Mouse (Mus musculus): ENCODE measurements at regions not wholly inside any gene's neighbourhood (a gene's known extent, or its start where the extent isn't known, plus 50 kb on each side); places are given as distances from the start of the nearest gene placed in this dataset.

- ATAC-seq: no peak
- no peak for TF ChIP-seq CTCF (IDR thresholded peaks at IDR 0.05; ENCODE audit: low read depth)
These were observed 161.6 kb upstream of the Igf1 start for GRCm38 (mm10) chr10:87696485-87696884.

GRCm38 (mm10) chr10:87711209-87711608 is 146.9 kb upstream of the Igf1 start:
- TF ChIP-seq CTCF (IDR thresholded peaks at IDR 0.05; ENCODE audit: low read depth): no peak
- Histone ChIP-seq H3K27ac (ENCODE audit: low read depth, low read length) (no peak overlapping the region), H3K4me3 (ENCODE audit: low read depth, low read length) (no peak overlapping the region), H3K9me3 (ENCODE audit: low read length) (no peaks in the 10 kb centered on the region), H3K36me3 (ENCODE audit: insufficient read depth) (no peaks in the 10 kb centered on the region), H3K9ac (no peak overlapping the region), H3K4me1 (ENCODE audit: insufficient read depth) (no peaks in the 10 kb centered on the region), H3K27me3 (ENCODE audit: insufficient read depth, low read length) (no peaks in the 10 kb centered on the region), H3K4me2 (ENCODE audit: low read depth) (no peak overlapping the region)
- WGBS: 89% methylated on average over 4 of the region's 4 CpGs
- no peak for ATAC-seq
- no peak for DNase-seq

More at GRCm38 (mm10) chr10:87696485-87696884, 161.6 kb upstream of the Igf1 start:
- Histone ChIP-seq H3K9me3 (ENCODE audit: low read length) (no peaks in the 10 kb centered on the region), H3K36me3 (ENCODE audit: insufficient read depth) (no peaks in the 10 kb centered on the region), H3K27me3 (ENCODE audit: insufficient read depth, low read length) (no peaks in the 10 kb centered on the region), H3K4me2 (ENCODE audit: low read depth) (no peak overlapping the region), H3K4me1 (ENCODE audit: insufficient read depth) (no peaks in the 10 kb centered on the region), H3K4me3 (ENCODE audit: low read depth, low read length) (no peak overlapping the region), H3K27ac (ENCODE audit: low read depth, low read length) (no peak overlapping the region), H3K9ac (no peak overlapping the region)
- WGBS: 81% methylated on average over 4 of the region's 4 CpGs
- DNase-seq: no peak

GRCm38 (mm10) chr10:87711798-87712197 is 146.3 kb upstream of the Igf1 start:
- WGBS: 54% methylated on average over 3 of the region's 3 CpGs
- ATAC-seq (no peak), DNase-seq (no peak)

GRCm38 (mm10) chr10:87715874-87716600 is 142.0 kb upstream of the Igf1 start:
- Histone ChIP-seq H3K27ac (ENCODE audit: low read depth, low read length) (no peak overlapping the region), H3K4me3 (ENCODE audit: low read depth, low read length) (no peak overlapping the region), H3K4me1 (ENCODE audit: insufficient read depth) (no peaks in the 10 kb centered on the region), H3K4me2 (ENCODE audit: low read depth) (no peak overlapping the region), H3K9me3 (ENCODE audit: low read length) (no peaks in the 10 kb centered on the region), H3K27me3 (ENCODE audit: insufficient read depth, low read length) (no peaks in the 10 kb centered on the region), H3K9ac (no peak overlapping the region), H3K36me3 (ENCODE audit: insufficient read depth) (no peaks in the 10 kb centered on the region)
- WGBS: 84% methylated on average over 6 of the region's 6 CpGs
- DNase-seq (no peak), ATAC-seq (no peak)
- no peak for TF ChIP-seq CTCF (IDR thresholded peaks at IDR 0.05; ENCODE audit: low read depth)

More at GRCm38 (mm10) chr10:87711798-87712197, 146.3 kb upstream of the Igf1 start:
- no peaks in the 10 kb centered on the region for H3K27me3 ChIP-seq (ENCODE audit: insufficient read depth, low read length)
- H3K9me3 ChIP-seq (ENCODE audit: low read length): no peaks in the 10 kb centered on the region
- no peaks in the 10 kb centered on the region for H3K36me3 ChIP-seq (ENCODE audit: insufficient read depth)
- H3K27ac ChIP-seq (ENCODE audit: low read depth, low read length): no peak overlapping the region
- no peak overlapping the region for H3K9ac ChIP-seq
- no peak for TF ChIP-seq CTCF (IDR thresholded peaks at IDR 0.05; ENCODE audit: low read depth)
- no peak overlapping the region for H3K4me2 ChIP-seq (ENCODE audit: low read depth)
- H3K4me1 ChIP-seq (ENCODE audit: insufficient read depth): no peaks in the 10 kb centered on the region
- H3K4me3 ChIP-seq (ENCODE audit: low read depth, low read length): no peak overlapping the region

- no peaks in the 10 kb centered on the region for H3K27me3 ChIP-seq (ENCODE audit: insufficient read depth, low read length)
- H3K4me1 ChIP-seq (ENCODE audit: insufficient read depth): no peaks in the 10 kb centered on the region
- TF ChIP-seq CTCF (IDR thresholded peaks at IDR 0.05; ENCODE audit: low read depth): no peak
- no peak overlapping the region for H3K4me3 ChIP-seq (ENCODE audit: low read depth, low read length)
- H3K36me3 ChIP-seq (ENCODE audit: insufficient read depth): no peaks in the 10 kb centered on the region
- H3K9ac ChIP-seq: no peak overlapping the region
- no peaks in the 10 kb centered on the region for H3K9me3 ChIP-seq (ENCODE audit: low read length)
- H3K27ac ChIP-seq (ENCODE audit: low read depth, low read length): no peak overlapping the region
- DNase-seq (no peak), ATAC-seq (no peak)
- H3K4me2 ChIP-seq (ENCODE audit: low read depth): no peak overlapping the region
These were observed 140.9 kb upstream of the Igf1 start for GRCm38 (mm10) chr10:87717156-87717555.

- DNase-seq: no peak
- H3K36me3 ChIP-seq (ENCODE audit: insufficient read depth): no peaks in the 10 kb centered on the region
- H3K4me3 ChIP-seq (ENCODE audit: low read depth, low read length): no peak overlapping the region
- H3K27me3 ChIP-seq (ENCODE audit: insufficient read depth, low read length): no peaks in the 10 kb centered on the region
- no peak overlapping the region for H3K27ac ChIP-seq (ENCODE audit: low read depth, low read length)
- no peak overlapping the region for H3K4me2 ChIP-seq (ENCODE audit: low read depth)
- ATAC-seq: no peak
- no peak for TF ChIP-seq CTCF (IDR thresholded peaks at IDR 0.05; ENCODE audit: low read depth)
- no peak overlapping the region for H3K9ac ChIP-seq
- no peaks in the 10 kb centered on the region for H3K4me1 ChIP-seq (ENCODE audit: insufficient read depth)
- 95% methylated on average over 7 of the region's 7 CpGs for WGBS
- H3K9me3 ChIP-seq (ENCODE audit: low read length): no peaks in the 10 kb centered on the region
These were observed 139.6 kb upstream of the Igf1 start for GRCm38 (mm10) chr10:87718491-87718890.

GRCm38 (mm10) chr10:87719978-87720377 is 138.1 kb upstream of the Igf1 start:
- no peaks in the 10 kb centered on the region for H3K4me1 ChIP-seq (ENCODE audit: insufficient read depth)
- no peak overlapping the region for H3K27ac ChIP-seq (ENCODE audit: low read depth, low read length)
- no peak overlapping the region for H3K9ac ChIP-seq
- no peak overlapping the region for H3K4me3 ChIP-seq (ENCODE audit: low read depth, low read length)
- no peaks in the 10 kb centered on the region for H3K27me3 ChIP-seq (ENCODE audit: insufficient read depth, low read length)
- H3K4me2 ChIP-seq (ENCODE audit: low read depth): no peak overlapping the region
- ATAC-seq: no peak
- TF ChIP-seq CTCF (IDR thresholded peaks at IDR 0.05; ENCODE audit: low read depth): no peak
- H3K9me3 ChIP-seq (ENCODE audit: low read length): no peaks in the 10 kb centered on the region
- no peak for DNase-seq
- no peaks in the 10 kb centered on the region for H3K36me3 ChIP-seq (ENCODE audit: insufficient read depth)
